Mouse (Mus musculus): ENCODE data around the gene Sp7. TPM values are rescaled to one million over a fixed set of nuclear protein-coding genes. Genes with fewer than 3 reads are reported as not detected.
A peak's percentile ranks its signal among the peaks of the same experiment; 100 is the strongest.

Sp7 gene
- total and polyA plus RNA-seq, 3 experiments, result not detected

DNA sequence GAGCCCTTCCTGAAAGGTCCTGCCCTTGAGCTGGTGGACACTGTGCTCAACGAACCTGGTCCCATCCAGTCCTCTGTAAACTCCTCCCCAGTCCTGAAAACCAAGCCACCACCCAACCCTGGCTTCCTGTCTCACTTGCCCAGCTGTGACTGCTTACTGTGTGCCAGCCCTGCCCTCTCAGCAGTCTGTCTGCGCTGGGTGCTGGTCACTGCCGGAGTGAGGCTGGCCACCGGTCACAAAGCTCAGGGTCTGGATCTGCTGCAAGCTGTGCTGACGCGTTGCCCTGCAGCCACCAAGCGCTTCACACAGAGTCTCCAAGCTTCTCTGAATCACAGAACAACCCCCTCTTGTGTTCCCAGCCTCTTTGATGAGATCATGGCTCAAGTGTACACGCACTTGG is 51.7 kb downstream of the Sp7 start:
- Histone ChIP-seq H3K4me1 (ENCODE audit: control insufficient read depth in 1 of 2, insufficient read depth in 2 of 2, low read length in 2 of 2) (peaks cover 5% of the 10 kb centered on the region in 2 experiments), H3K27me3 (ENCODE audit: control insufficient read depth in 1 of 2, insufficient read depth in 2 of 2, low read length in 2 of 2) (no peaks in the 10 kb centered on the region), H3K27ac (ENCODE audit: control insufficient read depth, low read depth, low read length) (no peak overlapping the region), H3K9ac (ENCODE audit: control insufficient read depth, low read depth, low read length, poor library complexity, severe bottlenecking) (no peak overlapping the region), H3K9me3 (replicated peaks; ENCODE audit: insufficient read depth, low read length) (no peaks in the 10 kb centered on the region), H3K79me2 (ENCODE audit: control insufficient read depth, insufficient read depth, low read length, poor library complexity) (no peaks in the 10 kb centered on the region), H3K4me3 (ENCODE audit: control insufficient read depth in 1 of 2, insufficient read depth in 1 of 2, low read depth in 2 of 2, low read length in 2 of 2) (no peak overlapping the region), H3K36me3 (ENCODE audit: control insufficient read depth in 1 of 2, insufficient read depth in 2 of 2, low read length in 2 of 2) (peaks cover 8 to 37% of the 10 kb centered on the region in 2 experiments)
- no peak for DNase-seq (ENCODE audit: low read depth, low spot score)
- TF ChIP-seq TAL1 (IDR thresholded peaks at IDR 0.05; ENCODE audit: low read length) (no peak), RAD21 (IDR thresholded peaks at IDR 0.05; ENCODE audit: low read depth, low read length) (no peak)

DNA sequence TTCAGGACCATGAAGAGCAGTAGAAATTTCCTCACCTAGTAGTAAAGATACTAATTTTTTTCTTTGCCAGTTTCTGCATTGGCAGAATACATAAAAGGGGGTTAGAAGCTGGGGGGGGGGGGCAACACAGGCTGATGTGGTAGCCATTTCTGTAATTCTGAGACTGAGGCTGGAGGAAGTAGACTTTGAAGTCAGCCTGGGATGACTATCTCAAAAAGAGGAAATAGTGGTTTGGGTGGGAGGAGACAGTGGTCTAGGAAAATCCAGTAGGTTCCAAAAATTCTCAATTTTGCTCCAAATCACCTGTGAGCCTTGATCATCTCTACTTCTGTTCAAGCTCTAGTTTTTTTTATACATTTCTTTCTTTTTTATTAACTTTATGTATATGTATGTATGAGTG is 55.5 kb downstream of the Sp7 start:
- Histone ChIP-seq H3K27me3 (ENCODE audit: control insufficient read depth in 1 of 2, insufficient read depth in 2 of 2, low read length in 2 of 2) (no peaks in the 10 kb centered on the region), H3K9me3 (replicated peaks; ENCODE audit: insufficient read depth, low read length) (no peaks in the 10 kb centered on the region), H3K4me1 (ENCODE audit: control insufficient read depth in 1 of 2, insufficient read depth in 2 of 2, low read length in 2 of 2) (peaks cover 5% of the 10 kb centered on the region in 2 experiments), H3K36me3 (ENCODE audit: control insufficient read depth in 1 of 2, insufficient read depth in 2 of 2, low read length in 2 of 2) (peaks cover 8 to 33% of the 10 kb centered on the region in 2 experiments), H3K27ac (ENCODE audit: control insufficient read depth, low read depth, low read length) (no peak overlapping the region), H3K79me2 (ENCODE audit: control insufficient read depth, insufficient read depth, low read length, poor library complexity) (no peaks in the 10 kb centered on the region), H3K4me3 (ENCODE audit: control insufficient read depth in 1 of 2, insufficient read depth in 1 of 2, low read depth in 2 of 2, low read length in 2 of 2) (no peak overlapping the region), H3K9ac (ENCODE audit: control insufficient read depth, low read depth, low read length, poor library complexity, severe bottlenecking) (no peak overlapping the region)
- TF ChIP-seq ZNF384 (IDR thresholded peaks at IDR 0.05; ENCODE audit: low read depth, low read length) (0 out of 2 replicates have a peak, but pooled peaks have one; percentile 15), TBP (IDR thresholded peaks at IDR 0.05; ENCODE audit: low read depth, low read length) (0 out of 2 replicates have a peak, but pooled peaks have one; percentile 17), ETS1 (IDR thresholded peaks at IDR 0.05; ENCODE audit: low read depth, low read length) (peak; percentile 39; the same call in 1 of the 2 replicates), E2F4 (IDR thresholded peaks at IDR 0.05; ENCODE audit: borderline replicate concordance, low read depth, low read length) (no peak), EP300 (IDR thresholded peaks at IDR 0.05; ENCODE audit: low read depth in 1 of 2, low read length in 2 of 2) (peak; percentile 42 to 78; a peak in 3 of 4 replicates), SIN3A (IDR thresholded peaks at IDR 0.05; ENCODE audit: low read length) (peak; percentile 32; the same call in 1 of the 2 replicates), MYC (IDR thresholded peaks at IDR 0.05; ENCODE audit: low read depth, low read length) (no peak), RCOR1 (IDR thresholded peaks at IDR 0.05; ENCODE audit: low read depth, low read length) (peak; percentile 73)
- peak; percentile 84 for DNase-seq (ENCODE audit: low read depth, low spot score)

DNA sequence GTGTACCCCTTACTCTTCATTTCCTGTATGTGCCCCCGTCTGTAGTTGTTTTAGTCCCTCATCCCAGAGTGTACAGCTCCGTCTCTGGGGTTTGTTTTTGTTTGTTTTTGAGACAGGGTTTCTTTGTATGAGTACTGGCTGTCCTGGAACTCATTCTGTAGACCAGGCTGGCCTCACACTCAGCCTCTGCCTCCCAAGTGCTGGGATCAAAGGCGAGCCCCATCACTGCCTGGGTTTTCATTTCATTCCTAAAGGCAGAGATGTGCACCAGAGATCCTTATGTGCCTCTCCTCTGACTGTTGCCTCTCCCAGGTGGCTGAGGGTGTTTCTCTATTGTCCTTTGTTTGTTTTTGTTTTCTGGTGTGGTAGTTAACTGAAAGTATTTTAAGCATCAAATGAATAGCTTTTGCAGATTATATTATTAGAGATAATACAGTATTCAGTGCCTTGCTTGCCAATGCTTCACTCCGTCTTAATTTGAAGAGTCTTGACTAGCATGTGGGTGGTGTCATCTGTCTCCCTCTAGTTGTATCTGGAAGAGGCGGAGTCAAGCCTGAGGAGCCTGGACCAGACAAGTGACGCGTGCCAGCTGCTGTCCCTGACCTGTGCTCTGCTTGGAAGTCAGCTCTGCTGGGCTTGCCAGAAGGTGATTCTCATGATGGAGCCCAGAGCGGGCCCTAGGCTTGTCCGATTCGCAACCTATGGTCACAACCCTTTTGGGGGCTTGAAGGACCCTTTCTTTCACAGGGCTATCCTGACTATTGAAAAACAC is 56.7 kb downstream of the Sp7 start:
- H3K9me3 ChIP-seq (replicated peaks; ENCODE audit: insufficient read depth, low read length), result no peaks in the 10 kb centered on the region
- no peak overlapping the region for H3K27ac ChIP-seq (ENCODE audit: control insufficient read depth, low read depth, low read length)
- H3K9ac ChIP-seq (ENCODE audit: control insufficient read depth, low read depth, low read length, poor library complexity, severe bottlenecking), result no peak overlapping the region
- H3K4me1 ChIP-seq (ENCODE audit: control insufficient read depth in 1 of 2, insufficient read depth in 2 of 2, low read length in 2 of 2), result peaks cover 5% of the 10 kb centered on the region in 2 experiments
- no peak overlapping the region for H3K4me3 ChIP-seq (ENCODE audit: control insufficient read depth in 1 of 2, insufficient read depth in 1 of 2, low read depth in 2 of 2, low read length in 2 of 2)
- H3K36me3 ChIP-seq (ENCODE audit: control insufficient read depth in 1 of 2, insufficient read depth in 2 of 2, low read length in 2 of 2), result peaks cover 8 to 38% of the 10 kb centered on the region in 2 experiments
- H3K79me2 ChIP-seq (ENCODE audit: control insufficient read depth, insufficient read depth, low read length, poor library complexity), result no peaks in the 10 kb centered on the region
- DNase-seq (ENCODE audit: low read depth, low spot score), result no peak
- no peaks in the 10 kb centered on the region for H3K27me3 ChIP-seq (ENCODE audit: control insufficient read depth in 1 of 2, insufficient read depth in 2 of 2, low read length in 2 of 2)
- TF ChIP-seq CTCF (IDR thresholded peaks at IDR 0.05 in 2 of 3, conservative IDR thresholded peaks at IDR 0.05 in 1 of 3; ENCODE audit: control insufficient read depth in 1 of 3, insufficient read depth in 1 of 3, low read depth in 2 of 3, low read length in 3 of 3, poor library complexity in 1 of 3, severe bottlenecking in 1 of 3) (no peak), GATA1 (IDR thresholded peaks at IDR 0.05; ENCODE audit: low read depth, low read length) (no peak), CHD1 (IDR thresholded peaks at IDR 0.05; ENCODE audit: low read depth, low read length) (no peak), ELF1 (IDR thresholded peaks at IDR 0.05; ENCODE audit: low read depth, low read length) (no peak), ZC3H11A (IDR thresholded peaks at IDR 0.05; ENCODE audit: low read depth, low read length) (no peak), MXI1 (IDR thresholded peaks at IDR 0.05; ENCODE audit: low read depth, low read length) (no peak), CHD2 (IDR thresholded peaks at IDR 0.05; ENCODE audit: low read length) (no peak), POLR2AphosphoS5 (IDR thresholded peaks at IDR 0.05; ENCODE audit: borderline replicate concordance, low read depth, low read length) (no peak), EP300 (IDR thresholded peaks at IDR 0.05; ENCODE audit: low read depth in 1 of 2, low read length in 2 of 2) (no peak), ETS1 (IDR thresholded peaks at IDR 0.05; ENCODE audit: low read depth, low read length) (no peak), TAL1 (IDR thresholded peaks at IDR 0.05; ENCODE audit: low read length) (no peak), ZMIZ1 (IDR thresholded peaks at IDR 0.05; ENCODE audit: low read depth, low read length) (no peak), NRF1 (IDR thresholded peaks at IDR 0.05; ENCODE audit: insufficient read depth, low read depth, low read length, poor library complexity, severe bottlenecking) (no peak), BHLHE40 (IDR thresholded peaks at IDR 0.05; ENCODE audit: borderline replicate concordance, low read depth, low read length) (no peak), USF2 (IDR thresholded peaks at IDR 0.05; ENCODE audit: borderline replicate concordance in 1 of 2, insufficient read depth in 1 of 2, low read depth in 1 of 2, low read length in 2 of 2) (no peak), POLR2AphosphoS2 (IDR thresholded peaks at IDR 0.05; ENCODE audit: low read length) (no peak), KAT2A (conservative IDR thresholded peaks at IDR 0.05; ENCODE audit: low read depth, low read length) (no peak)

All from MEL (cell line).